Mouse (Mus musculus): ENCODE results near the gene Ankle2. TPM values are rescaled to one million over a fixed set of nuclear protein-coding genes. Genes with fewer than 3 reads are reported as not detected.

The Ankle2 gene
- total RNA-seq, 1 experiment = 83.3 TPM

DNA sequence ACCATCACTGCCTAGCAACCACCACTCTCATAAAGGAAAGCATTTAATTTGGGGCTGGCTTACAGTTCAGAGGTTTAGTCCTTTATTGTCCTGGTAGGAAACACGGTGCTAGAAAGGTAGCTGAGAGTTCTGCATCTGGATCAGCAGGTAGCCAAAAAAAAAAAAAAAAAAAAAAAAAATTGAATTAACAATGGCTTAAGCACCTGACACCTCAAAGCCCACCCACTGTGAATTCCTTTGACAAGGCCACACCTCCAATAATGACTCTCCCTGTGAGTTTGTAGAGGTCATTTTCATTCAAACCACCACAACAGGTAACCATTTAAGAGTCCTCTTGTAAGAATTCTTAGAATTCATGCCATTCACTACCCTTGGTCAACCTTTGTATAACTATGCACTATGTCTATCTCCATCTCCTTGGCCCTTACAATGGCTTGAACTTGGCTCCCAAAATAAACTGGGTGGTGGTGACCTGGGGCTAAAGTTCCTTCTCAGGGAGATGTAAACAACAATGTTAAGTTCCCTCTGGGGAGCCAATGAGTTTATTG, 3.4 kb upstream of the Ankle2 start:
- TF ChIP-seq CHD2 (IDR thresholded peaks at IDR 0.05; ENCODE audit: low read depth, low read length) = no peak; the same call in 1 of the 2 replicates
- TF ChIP-seq ZC3H11A (IDR thresholded peaks at IDR 0.05; ENCODE audit: borderline replicate concordance, low read depth, low read length) = no peak
- TF ChIP-seq ZNF384 (IDR thresholded peaks at IDR 0.05; ENCODE audit: low read depth, low read length) = peak; percentile 98
- TF ChIP-seq HCFC1 (IDR thresholded peaks at IDR 0.05; ENCODE audit: borderline replicate concordance, insufficient read depth, low read length) = no peak
- TF ChIP-seq MAFK (IDR thresholded peaks at IDR 0.05; ENCODE audit: insufficient read depth, low read depth, low read length) = no peak
- H3K4me1 ChIP-seq (ENCODE audit: control insufficient read depth in 2 of 2, insufficient read depth in 2 of 2, low read length in 2 of 2, poor library complexity in 1 of 2) = no peaks in the 10 kb centered on the region
- no peaks in the 10 kb centered on the region for H3K9me3 ChIP-seq (ENCODE audit: control insufficient read depth, insufficient read depth, low read depth, low read length)
- peak; percentile 86 for DNase-seq (ENCODE audit: low read depth, low spot score)
- H3K36me3 ChIP-seq (ENCODE audit: control insufficient read depth, insufficient read depth, low read length, poor library complexity, severe bottlenecking) = peaks cover 6% of the 10 kb centered on the region
- in situ Hi-C loops (cut with MboI; ENCODE audit: low sequenced_read_pairs in 2 of 2, unreplicated experiment in 2 of 2) = no loop called here
- no peak overlapping the region for H3K4me3 ChIP-seq (ENCODE audit: insufficient read depth in 1 of 2, low read depth in 1 of 2, low read length in 2 of 2, poor library complexity in 1 of 2, severe bottlenecking in 1 of 2)
- peak overlapping the region; percentile 97 for H3K27ac ChIP-seq (ENCODE audit: insufficient read depth, low read depth, low read length, poor library complexity, severe bottlenecking)
- no peak overlapping the region for H3K9ac ChIP-seq (ENCODE audit: insufficient read depth, low read depth, low read length, poor library complexity, severe bottlenecking)

DNA sequence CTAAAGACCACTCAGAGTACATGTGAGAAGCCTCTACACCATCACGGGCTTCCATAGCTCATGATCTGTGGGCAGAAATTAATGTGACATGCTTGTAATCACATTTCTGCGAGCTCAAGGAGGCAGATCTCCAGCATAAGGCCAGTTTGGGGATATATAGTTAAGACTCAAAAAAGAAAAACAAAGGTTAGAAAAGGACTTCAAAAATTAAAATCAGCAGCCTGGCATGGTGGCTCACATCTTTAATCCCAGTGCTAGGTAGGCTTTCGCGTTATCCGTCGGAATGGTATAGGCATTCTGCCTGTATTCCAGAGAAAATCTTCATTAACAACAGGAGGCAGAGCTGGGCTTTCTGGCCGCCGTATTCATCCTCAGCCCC, 414 bp upstream of the Ankle2 start:
- Histone ChIP-seq H3K9me3 (ENCODE audit: control insufficient read depth, insufficient read depth, low read depth, low read length) (no peaks in the 10 kb centered on the region), H3K27ac (ENCODE audit: insufficient read depth, low read depth, low read length, poor library complexity, severe bottlenecking) (peak overlapping the region; percentile 69; the same call in 1 of the 2 replicates), H3K9ac (ENCODE audit: insufficient read depth, low read depth, low read length, poor library complexity, severe bottlenecking) (peak overlapping the region; percentile 98), H3K4me3 (ENCODE audit: insufficient read depth in 1 of 2, low read depth in 1 of 2, low read length in 2 of 2, poor library complexity in 1 of 2, severe bottlenecking in 1 of 2) (peak overlapping the region; percentile 81 to 97), H3K4me1 (ENCODE audit: control insufficient read depth in 2 of 2, insufficient read depth in 2 of 2, low read length in 2 of 2, poor library complexity in 1 of 2) (0 out of 4 replicates have a peak, but pooled peaks cover 0 to 2% of the 10 kb centered on the region in 2 experiments), H3K36me3 (ENCODE audit: control insufficient read depth, insufficient read depth, low read length, poor library complexity, severe bottlenecking) (peaks cover 5% of the 10 kb centered on the region)
- DNase-seq (ENCODE audit: low read depth, low spot score) = no peak
- TF ChIP-seq CHD2 (IDR thresholded peaks at IDR 0.05; ENCODE audit: low read depth, low read length) (no peak), ZC3H11A (IDR thresholded peaks at IDR 0.05; ENCODE audit: borderline replicate concordance, low read depth, low read length) (no peak), MAFK (IDR thresholded peaks at IDR 0.05; ENCODE audit: insufficient read depth, low read depth, low read length) (no peak), ZNF384 (IDR thresholded peaks at IDR 0.05; ENCODE audit: low read depth, low read length) (no peak), HCFC1 (IDR thresholded peaks at IDR 0.05; ENCODE audit: borderline replicate concordance, insufficient read depth, low read length) (no peak)
- in situ Hi-C loops (cut with MboI; ENCODE audit: low sequenced_read_pairs in 2 of 2, unreplicated experiment in 2 of 2) = no loop called here

DNA sequence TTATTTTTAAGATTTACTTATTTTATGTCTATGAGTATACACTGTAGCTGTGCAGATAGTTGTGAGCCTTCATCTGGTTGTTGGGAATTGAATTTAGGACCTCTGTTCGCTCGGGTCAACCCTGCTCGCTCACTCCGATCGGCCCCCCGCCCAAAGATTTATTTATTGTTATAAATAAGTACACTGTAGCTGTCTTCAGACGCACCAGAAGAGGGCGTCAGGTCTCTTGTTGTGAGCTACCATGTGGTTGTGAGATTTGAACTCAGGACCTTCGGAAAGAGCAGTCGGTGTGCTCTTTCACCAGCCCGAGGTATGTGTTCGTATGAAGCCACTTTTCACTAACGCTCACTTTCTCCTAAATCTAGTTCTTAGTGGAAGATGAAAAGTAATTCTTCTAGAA, 834 bp downstream of the Ankle2 start:
- H3K4me3 ChIP-seq (ENCODE audit: insufficient read depth in 1 of 2, low read depth in 1 of 2, low read length in 2 of 2, poor library complexity in 1 of 2, severe bottlenecking in 1 of 2) = peak overlapping the region; percentile 81 to 97
- in situ Hi-C loops (cut with MboI; ENCODE audit: low sequenced_read_pairs in 2 of 2, unreplicated experiment in 2 of 2) = no loop called here
- no peak for DNase-seq (ENCODE audit: low read depth, low spot score)
- H3K27ac ChIP-seq (ENCODE audit: insufficient read depth, low read depth, low read length, poor library complexity, severe bottlenecking) = no peak overlapping the region
- H3K4me1 ChIP-seq (ENCODE audit: control insufficient read depth in 2 of 2, insufficient read depth in 2 of 2, low read length in 2 of 2, poor library complexity in 1 of 2) = 0 out of 4 replicates have a peak, but pooled peaks cover 0 to 2% of the 10 kb centered on the region in 2 experiments
- no peak overlapping the region; the same call in 1 of the 2 replicates for H3K9ac ChIP-seq (ENCODE audit: insufficient read depth, low read depth, low read length, poor library complexity, severe bottlenecking)
- H3K36me3 ChIP-seq (ENCODE audit: control insufficient read depth, insufficient read depth, low read length, poor library complexity, severe bottlenecking) = peaks cover 7% of the 10 kb centered on the region
- TF ChIP-seq MAFK (IDR thresholded peaks at IDR 0.05; ENCODE audit: insufficient read depth, low read depth, low read length) (no peak), CHD2 (IDR thresholded peaks at IDR 0.05; ENCODE audit: low read depth, low read length) (no peak), HCFC1 (IDR thresholded peaks at IDR 0.05; ENCODE audit: borderline replicate concordance, insufficient read depth, low read length) (no peak), ZNF384 (IDR thresholded peaks at IDR 0.05; ENCODE audit: low read depth, low read length) (no peak), ZC3H11A (IDR thresholded peaks at IDR 0.05; ENCODE audit: borderline replicate concordance, low read depth, low read length) (no peak)
- no peaks in the 10 kb centered on the region for H3K9me3 ChIP-seq (ENCODE audit: control insufficient read depth, insufficient read depth, low read depth, low read length)

DNA sequence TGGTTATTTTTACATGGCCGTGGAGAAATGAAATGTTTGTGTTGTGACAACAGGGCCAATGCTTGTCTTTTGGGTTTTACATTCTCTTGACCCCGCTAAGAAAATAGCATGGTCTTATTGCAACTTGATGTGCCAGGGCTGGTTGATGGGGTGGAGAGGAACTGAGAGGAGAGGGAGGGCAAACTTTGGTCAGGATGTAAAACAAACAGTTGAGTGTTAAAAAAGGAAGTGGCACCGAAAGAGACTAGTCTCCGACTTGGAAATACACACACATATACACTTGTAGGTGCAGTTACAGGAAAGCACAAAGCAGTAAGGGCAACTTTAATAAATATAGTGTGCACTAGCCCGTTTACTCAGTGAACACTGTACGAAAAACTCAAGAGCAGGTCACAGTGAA, 1.5 kb downstream of the Ankle2 start:
- TF ChIP-seq ZNF384 (IDR thresholded peaks at IDR 0.05; ENCODE audit: low read depth, low read length) = no peak
- TF ChIP-seq CHD2 (IDR thresholded peaks at IDR 0.05; ENCODE audit: low read depth, low read length) = no peak
- TF ChIP-seq ZC3H11A (IDR thresholded peaks at IDR 0.05; ENCODE audit: borderline replicate concordance, low read depth, low read length) = no peak
- no peak for TF ChIP-seq MAFK (IDR thresholded peaks at IDR 0.05; ENCODE audit: insufficient read depth, low read depth, low read length)
- TF ChIP-seq HCFC1 (IDR thresholded peaks at IDR 0.05; ENCODE audit: borderline replicate concordance, insufficient read depth, low read length) = no peak
- no peak overlapping the region for H3K9ac ChIP-seq (ENCODE audit: insufficient read depth, low read depth, low read length, poor library complexity, severe bottlenecking)
- H3K4me1 ChIP-seq (ENCODE audit: control insufficient read depth in 2 of 2, insufficient read depth in 2 of 2, low read length in 2 of 2, poor library complexity in 1 of 2) = 0 out of 4 replicates have a peak, but pooled peaks cover 0 to 2% of the 10 kb centered on the region in 2 experiments
- no peak overlapping the region for H3K27ac ChIP-seq (ENCODE audit: insufficient read depth, low read depth, low read length, poor library complexity, severe bottlenecking)
- H3K36me3 ChIP-seq (ENCODE audit: control insufficient read depth, insufficient read depth, low read length, poor library complexity, severe bottlenecking) = peaks cover 7% of the 10 kb centered on the region
- H3K9me3 ChIP-seq (ENCODE audit: control insufficient read depth, insufficient read depth, low read depth, low read length) = no peaks in the 10 kb centered on the region
- no peak for DNase-seq (ENCODE audit: low read depth, low spot score)
- H3K4me3 ChIP-seq (ENCODE audit: insufficient read depth in 1 of 2, low read depth in 1 of 2, low read length in 2 of 2, poor library complexity in 1 of 2, severe bottlenecking in 1 of 2) = no peak overlapping the region
- in situ Hi-C loops (cut with MboI; ENCODE audit: low sequenced_read_pairs in 2 of 2, unreplicated experiment in 2 of 2) = no loop called here
